Mouse (Mus musculus) testis, adult 2 months (tissue): Measurements from ENCODE around the gene Prrt1.

Source experiments
- CTCF ChIP-seq: fragments of 200-500 bp; IDR thresholded peaks from 2 replicates; pipeline ENCODE4 v1.5.1; 2012; ENCODE audit warnings: low read depth, mild to moderate bottlenecking, inconsistent platforms, low read length, moderate library complexity; ENCODE audit not compliant: control insufficient read depth, insufficient read depth, insufficient replicate concordance
- POLR2A ChIP-seq: fragments of 200-500 bp; IDR thresholded peaks from 2 replicates; pipeline ENCODE4 v1.6.1; 2012; ENCODE audit warnings: low read depth, mild to moderate bottlenecking, inconsistent platforms, low read length, moderate library complexity; ENCODE audit not compliant: control insufficient read depth

- TF ChIP-seq POLR2A = no peak
- TF ChIP-seq CTCF = no peak
These were observed 14.0 kb downstream of the Prrt1 start for GRCm38 (mm10) chr17:34643379-34643778.
